Mouse (Mus musculus) embryo, embryonic 11 days (tissue): ENCODE measurements around the gene Mrgprg.

Source experiments
- DNase-seq: peaks from one replicate; pipeline ENCODE4 v3.0.0-alpha.2; 2015

Mrgprg gene

GRCm38 (mm10) chr7:143755357-143756124, 11.3 kb downstream of the Mrgprg start:
- no peak for DNase-seq

DNA sequence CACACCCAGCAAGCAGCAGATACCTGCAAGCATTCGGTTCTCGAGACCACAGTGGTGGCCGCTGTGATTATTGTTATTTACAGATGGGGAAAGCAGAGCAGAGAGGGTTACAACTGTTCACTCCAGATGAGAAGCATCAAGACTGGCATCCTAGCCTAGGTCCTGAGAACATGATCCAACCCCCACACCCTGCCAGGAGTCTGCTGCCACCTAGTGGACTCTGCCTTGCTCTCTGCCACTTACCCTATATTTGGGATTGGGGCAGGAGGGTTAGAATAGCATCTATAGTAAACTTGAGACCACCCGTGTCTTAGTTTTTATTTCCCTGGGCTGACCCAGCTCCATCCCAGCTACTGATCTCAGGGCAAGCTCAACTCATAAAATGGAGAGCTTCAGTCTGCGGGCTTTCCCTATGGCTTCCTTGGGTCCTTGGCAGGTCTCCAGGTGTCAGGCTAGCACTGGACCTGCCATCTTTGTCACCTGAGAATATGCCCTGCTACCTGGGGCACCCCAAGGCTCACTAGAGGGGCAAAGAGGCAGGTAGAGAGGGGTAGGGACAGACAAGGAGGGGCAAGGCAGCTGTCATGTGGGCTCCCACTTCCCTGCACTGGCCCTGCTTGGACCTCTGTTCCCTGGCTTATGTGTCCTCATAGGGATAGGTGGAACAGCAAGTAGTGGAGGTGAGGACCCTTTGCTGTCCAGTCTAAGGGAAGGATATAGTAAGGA, 12.6 kb downstream of the Mrgprg start:
- peak; percentile 78 for DNase-seq

DNA sequence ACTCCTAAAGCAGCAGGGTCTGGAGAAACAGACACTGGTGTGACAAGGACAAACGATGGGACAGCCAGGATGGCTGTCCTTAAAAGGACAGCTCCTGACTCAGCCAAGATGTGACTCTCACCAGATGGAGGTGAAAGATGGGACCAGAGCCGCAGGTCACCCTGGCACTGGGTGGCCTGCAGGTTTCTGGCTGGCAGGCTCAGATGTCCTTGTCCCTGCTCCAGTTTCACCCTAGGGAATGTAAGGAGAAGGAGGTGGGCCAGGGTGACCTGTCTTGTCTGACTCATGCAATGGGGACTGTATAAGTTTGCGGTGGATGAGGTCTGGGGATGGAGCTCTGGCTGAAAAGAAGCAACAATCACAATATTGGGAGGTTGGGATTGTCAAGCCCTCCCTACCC, 14.2 kb downstream of the Mrgprg start:
- no peak for DNase-seq

DNA sequence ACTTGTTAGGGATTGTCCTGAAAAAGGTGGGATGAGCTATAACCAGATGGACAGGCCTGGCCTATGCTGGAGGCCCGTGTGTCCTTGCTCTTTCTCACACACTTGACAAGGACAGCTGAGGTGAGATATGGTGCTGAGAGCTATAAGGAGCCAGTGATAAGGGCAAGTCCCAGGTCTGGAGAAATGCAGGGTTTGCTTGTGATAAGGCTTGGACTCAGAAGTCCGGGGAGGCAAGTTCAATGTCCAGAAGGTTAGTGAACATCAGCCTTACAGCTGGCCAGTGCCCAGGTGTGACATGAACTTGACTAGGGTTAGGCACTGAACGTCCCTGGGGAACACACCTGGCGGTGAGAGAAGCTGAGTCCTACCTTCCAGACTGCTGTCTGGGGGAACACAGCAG, 14.7 kb downstream of the Mrgprg start:
- DNase-seq = no peak

DNA sequence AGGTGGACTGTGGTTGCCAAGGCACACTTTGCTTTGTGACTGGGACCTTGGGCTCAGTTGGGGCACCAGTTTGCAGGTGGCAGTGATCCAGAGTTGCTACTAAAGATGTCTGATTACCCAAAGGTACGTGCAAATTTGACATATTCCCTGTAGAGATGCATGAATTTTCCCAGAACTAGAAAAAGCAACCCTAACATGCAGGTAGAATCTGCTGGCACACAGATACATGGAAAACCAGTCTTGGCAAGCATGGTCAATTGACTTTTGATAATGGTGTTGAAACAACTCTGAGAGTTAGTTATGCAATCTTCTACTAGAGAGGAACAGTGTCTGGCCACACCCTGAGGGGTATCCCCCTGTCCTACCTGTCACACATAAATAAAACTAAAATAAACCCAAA, 15.4 kb downstream of the Mrgprg start:
- DNase-seq = no peak

DNA sequence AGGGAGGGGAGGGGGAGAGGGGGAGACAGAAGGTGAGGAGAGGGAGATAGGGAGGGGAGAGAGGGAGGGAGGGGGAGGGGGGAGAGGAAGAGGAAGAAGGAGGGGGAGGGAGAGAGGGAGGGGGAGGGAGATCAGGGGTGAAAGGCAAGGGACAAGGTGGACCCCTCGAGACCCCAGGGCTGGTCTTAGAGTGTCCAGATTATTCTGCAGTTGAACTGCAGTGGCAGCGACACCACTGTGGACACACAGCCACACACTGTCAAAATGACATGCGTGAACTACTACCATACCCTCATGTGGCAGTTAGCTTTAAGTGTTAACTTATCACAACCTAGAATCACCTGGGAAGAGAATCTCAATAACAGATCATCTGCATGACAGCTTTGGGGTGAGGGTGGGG, 17.7 kb downstream of the Mrgprg start:
- DNase-seq = no peak

DNA sequence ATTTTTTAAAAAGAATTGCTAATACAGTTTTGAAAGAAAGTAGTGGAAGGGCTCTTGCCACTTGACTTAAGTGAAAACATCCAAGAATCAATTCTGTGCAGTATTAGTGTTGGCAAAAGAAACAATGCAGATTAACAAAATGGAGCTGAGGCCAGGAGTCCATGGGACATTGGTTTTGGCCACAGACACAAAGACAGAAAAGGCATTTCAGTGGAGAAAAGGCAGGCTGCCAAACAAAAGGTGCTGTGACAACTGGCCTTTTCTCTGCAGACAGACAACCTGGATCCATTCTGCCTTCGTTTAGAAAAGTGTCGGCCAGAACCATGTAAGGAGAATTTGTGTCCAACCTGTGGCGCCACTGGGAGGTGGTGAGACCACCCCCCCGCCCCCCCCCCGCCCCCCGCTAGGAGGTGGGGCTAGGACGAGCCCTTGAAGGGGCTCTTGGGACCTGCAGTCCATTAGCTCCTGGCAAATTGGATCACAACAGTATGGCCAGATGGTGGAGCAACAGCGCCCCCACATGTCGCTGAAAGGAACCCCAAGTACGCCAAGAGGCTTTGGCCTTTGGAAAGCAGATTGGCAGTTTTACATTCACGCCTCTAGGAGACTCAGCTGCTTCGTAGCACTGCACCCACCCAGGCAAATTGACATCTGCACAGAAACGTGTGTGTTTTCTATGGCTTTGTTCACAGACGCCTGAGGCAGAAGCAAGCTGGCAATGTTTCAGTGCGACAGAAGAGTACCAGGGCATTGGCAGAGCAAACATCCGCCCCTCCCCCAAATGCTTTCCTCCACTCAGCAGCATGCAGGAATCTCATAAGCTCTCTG, 18.5 kb downstream of the Mrgprg start:
- peak; percentile 90 for DNase-seq

GRCm38 (mm10) chr7:143740653-143741052, 26.1 kb downstream of the Mrgprg start:
- peak; percentile 12 for DNase-seq

- peak; percentile 91 for DNase-seq
Observed at GRCm38 (mm10) chr7:143739511-143740461, 27.0 kb downstream of the Mrgprg start.

DNA sequence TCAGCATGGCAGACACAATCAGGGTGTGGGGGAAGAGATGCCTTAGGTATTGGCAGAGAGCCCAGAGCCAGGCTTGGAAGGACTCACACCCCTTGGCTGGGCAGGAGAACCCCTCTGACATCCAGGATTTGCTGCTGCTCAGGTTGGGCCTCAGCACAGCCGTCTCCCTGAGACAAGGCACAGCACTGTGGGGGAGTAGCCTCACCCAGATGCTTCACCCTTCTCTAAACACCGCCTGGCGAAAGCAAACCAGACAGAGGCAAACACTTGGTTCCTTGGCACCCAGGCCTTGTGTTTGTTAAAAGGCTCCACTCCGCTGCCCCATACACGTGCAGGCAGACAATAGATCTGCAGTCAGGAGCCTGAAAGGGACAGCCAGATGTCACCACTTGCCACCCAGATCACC, 28.2 kb downstream of the Mrgprg start:
- DNase-seq = no peak

DNA sequence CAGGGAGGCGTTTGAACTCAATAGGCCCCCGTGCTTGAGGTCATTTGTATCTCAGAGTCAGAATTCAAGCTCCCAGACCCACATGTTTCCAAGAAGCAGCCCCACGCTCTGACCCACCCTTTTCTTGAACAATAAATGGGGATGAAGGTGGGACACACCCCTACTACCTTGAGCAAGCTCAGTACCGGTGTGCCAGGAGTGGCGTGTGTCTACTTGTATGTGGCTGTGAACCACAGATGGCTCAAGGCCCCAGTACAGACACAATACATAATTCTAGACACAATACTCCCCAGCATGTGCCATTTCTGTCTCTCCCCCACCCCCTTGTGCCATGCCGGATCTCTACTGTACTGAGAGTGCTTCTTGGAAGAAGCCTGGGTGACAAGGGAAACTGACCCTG, 28.6 kb downstream of the Mrgprg start:
- DNase-seq = no peak

- DNase-seq = no peak
Observed at GRCm38 (mm10) chr7:143733746-143734145, 33.0 kb downstream of the Mrgprg start.

DNA sequence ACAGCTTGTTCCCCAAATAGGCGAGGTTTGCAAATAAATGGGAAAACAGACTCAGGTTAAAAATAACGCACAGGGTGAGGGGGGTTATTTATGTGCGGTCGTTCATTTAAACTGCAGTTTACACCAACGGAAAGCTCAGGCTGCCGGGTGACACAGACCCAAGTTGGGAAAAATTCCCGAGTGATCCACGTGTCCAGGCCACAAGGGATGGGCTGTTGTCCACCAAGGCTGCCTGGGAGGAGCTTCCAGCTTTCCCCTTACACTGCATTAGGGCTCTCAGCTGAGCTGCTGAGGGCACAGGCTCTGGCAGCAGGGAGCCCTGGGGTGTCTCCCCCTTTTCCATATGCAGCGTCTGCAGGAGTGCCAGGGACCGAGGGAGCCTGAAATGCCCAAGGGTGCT, 36.9 kb downstream of the Mrgprg start:
- DNase-seq = no peak

DNA sequence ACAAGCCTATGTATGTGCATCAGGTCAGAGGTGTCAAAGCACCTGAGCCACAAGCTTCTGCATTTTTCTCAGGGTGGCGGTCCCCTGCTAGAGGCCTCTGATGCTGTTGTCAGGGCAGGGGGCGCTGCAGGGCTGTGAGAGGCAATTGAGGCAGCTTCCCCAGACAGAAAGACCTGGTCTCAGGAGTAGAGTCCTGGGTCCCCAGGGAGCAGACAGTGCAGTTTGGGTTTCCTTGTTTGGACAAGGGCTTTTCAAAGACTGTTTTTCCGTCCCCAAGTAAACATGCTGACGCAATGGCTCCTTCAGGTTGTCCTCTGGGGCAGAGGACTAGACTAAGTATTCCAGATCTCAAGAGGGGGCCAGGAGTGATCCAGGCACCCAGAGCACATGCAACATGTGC, 40.4 kb downstream of the Mrgprg start:
- DNase-seq = no peak

DNA sequence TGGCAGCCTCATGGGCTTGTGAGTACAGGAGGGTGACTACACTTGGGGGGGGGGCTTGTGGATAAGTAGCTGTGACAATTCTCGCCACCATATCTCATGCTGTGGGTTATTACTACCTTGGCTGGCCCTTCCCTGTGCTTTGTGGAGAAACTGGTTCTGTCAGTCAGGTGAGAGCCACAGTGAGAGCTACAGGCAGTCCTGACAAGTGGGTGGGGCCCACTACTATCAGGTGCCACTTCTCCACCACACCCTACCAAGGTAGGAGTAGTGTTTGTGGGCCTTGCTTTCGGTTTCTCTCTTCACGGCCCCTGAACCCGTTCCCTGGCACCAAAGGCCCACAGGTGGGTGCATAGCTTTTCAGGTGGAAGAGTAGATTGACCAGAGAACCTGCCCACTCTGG, 43.0 kb downstream of the Mrgprg start:
- no peak for DNase-seq

- DNase-seq = no peak
Observed at GRCm38 (mm10) chr7:143722646-143723045, 44.1 kb downstream of the Mrgprg start.

DNA sequence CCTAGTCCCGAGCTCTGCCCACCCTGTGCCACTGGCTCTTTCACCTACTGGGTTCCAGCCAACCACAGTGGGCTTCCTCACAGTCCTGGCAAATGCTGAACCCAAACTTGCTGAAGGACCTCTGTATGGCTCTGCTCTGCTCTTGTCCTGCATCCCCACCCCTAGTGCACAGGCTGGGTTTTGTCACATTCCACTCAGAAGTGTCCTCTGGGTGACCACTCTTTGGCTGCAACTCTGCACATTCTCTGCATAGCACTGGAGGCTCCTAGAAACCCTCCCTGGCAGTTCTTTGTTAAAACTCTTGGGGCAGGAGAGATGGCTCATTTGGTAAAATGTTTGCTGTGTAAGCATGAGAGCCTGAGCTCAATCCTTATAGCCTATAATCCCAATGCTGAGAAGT, 49.0 kb downstream of the Mrgprg start:
- no peak for DNase-seq
